Mouse (Mus musculus) heart, adult 2 months (tissue): Measurements from ENCODE around the gene Rps6ka6.

Source experiments
- CTCF ChIP-seq: fragments of 200-600 bp; IDR thresholded peaks from 2 replicates; pipeline ENCODE4 v1.8.1; 2022; ENCODE audit warnings: antibody characterized with exemption, mild to moderate bottlenecking, moderate library complexity
- POLR2A ChIP-seq: fragments of 200-500 bp; IDR thresholded peaks from 2 replicates; pipeline ENCODE4 v1.6.1; 2011; ENCODE audit warnings: mild to moderate bottlenecking, low read depth, low read length, control low read depth; ENCODE audit not compliant: insufficient read depth

DNA sequence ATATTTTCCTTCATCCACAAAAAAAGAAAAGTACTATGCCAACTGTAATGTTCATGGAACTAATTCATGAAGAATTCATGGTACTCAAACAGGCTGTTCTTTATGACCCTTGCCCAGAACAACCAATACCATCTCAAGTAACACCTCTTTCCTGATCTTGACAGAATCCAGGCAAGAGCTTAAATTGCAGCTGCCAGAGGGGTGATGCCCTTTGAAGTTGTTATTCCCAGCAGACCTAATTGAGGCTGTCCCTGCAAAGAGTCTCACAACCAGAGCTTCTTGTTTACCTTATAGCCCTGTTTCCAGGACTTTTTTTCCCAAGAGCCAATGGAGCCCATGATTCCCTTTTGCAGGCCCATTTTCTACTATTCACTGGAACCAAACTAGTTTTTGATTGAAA is 77.6 kb downstream of the Rps6ka6 start:
- TF ChIP-seq CTCF (no peak), POLR2A (no peak)
